Mouse (Mus musculus) lung, embryonic 16.5 days (tissue): ENCODE measurements around the gene Ankrd13d. TPM values are rescaled to one million over a fixed set of nuclear protein-coding genes. Genes with fewer than 3 reads are reported as not detected.

Source experiments
- ATAC-seq: fragments of 200-750 bp; cut with Nextera tagmentation; 2 replicates; pipeline ENCODE4 v1.8.0; 2017; ENCODE audit warnings: low read depth, mild to moderate bottlenecking, moderate library complexity
- H3K27ac ChIP-seq: fragments of 300-500 bp; sonication (generic); 2 replicates; pipeline ENCODE4 v1.5.1; 2014; ENCODE audit warnings: mild to moderate bottlenecking, control low read depth, low read length
- H3K27me3 ChIP-seq: fragments of 300-500 bp; sonication (generic); 2 replicates; pipeline ENCODE4 v1.6.1; 2014; ENCODE audit warnings: low read depth, low read length, mixed read lengths; ENCODE audit not compliant: control insufficient read depth, insufficient read depth
- H3K36me3 ChIP-seq: fragments of 300-500 bp; sonication (generic); 2 replicates; pipeline ENCODE4 v1.6.1; 2014; ENCODE audit warnings: low read length; ENCODE audit not compliant: control insufficient read depth, insufficient read depth
- H3K4me1 ChIP-seq: fragments of 300-500 bp; sonication (generic); replicated peaks from 2 replicates; pipeline ENCODE4 v1.6.1; 2014; ENCODE audit warnings: low read length, mixed read lengths; ENCODE audit not compliant: control insufficient read depth, insufficient read depth
- H3K4me2 ChIP-seq: fragments of 300-500 bp; sonication (generic); 2 replicates; pipeline ENCODE4 v1.6.1; 2014; ENCODE audit warnings: low read depth, low read length, control low read depth
- H3K4me3 ChIP-seq: fragments of 300-500 bp; sonication (generic); 2 replicates; pipeline ENCODE4 v1.5.1; 2014; ENCODE audit warnings: mild to moderate bottlenecking, low read length, control low read depth
- H3K9ac ChIP-seq: fragments of 300-500 bp; sonication (generic); 2 replicates; pipeline ENCODE4 v1.6.1; 2014; ENCODE audit warnings: low read length, control low read depth
- H3K9me3 ChIP-seq: fragments of 300-500 bp; sonication (generic); 2 replicates; pipeline ENCODE4 v1.6.1; 2016; ENCODE audit warnings: low read length; ENCODE audit not compliant: control insufficient read depth
- WGBS: fragments of 180-500 bp; shearing (Covaris S2); extraction: QIAGEN DNeasy Blood & Tissue Kit; methylation state at CpG from one replicate; pipeline ENCODE4 v1.1.7; 2014; 5-methylcytosine and 5-hydroxymethylcytosine counted together
- polyA plus RNA-seq: library from polyadenylated mRNA; unstranded; fragments of >200 nt; fragmentation: Nextera tagmentation; extraction: Ambion mirVana; gene quantifications from 2 replicates; pipeline ENCODE4 v1.2.1, GENCODE M21; 2015

The Ankrd13d gene
- polyA plus RNA-seq, 1 experiment from 2014 or later: 3.5 TPM

- H3K4me1 ChIP-seq: peaks cover 28% of the 10 kb centered on the region
- no peak overlapping the region for H3K4me3 ChIP-seq
- H3K9me3 ChIP-seq: no peaks in the 10 kb centered on the region
- no peak; the same call in 1 of the 2 replicates for ATAC-seq
- 74% methylated on average over 5 of the region's 5 CpGs for WGBS
- H3K36me3 ChIP-seq: no peaks in the 10 kb centered on the region
- no peaks in the 10 kb centered on the region for H3K27me3 ChIP-seq
- no peak overlapping the region for H3K9ac ChIP-seq
- H3K4me2 ChIP-seq: no peak overlapping the region
- H3K27ac ChIP-seq: no peak overlapping the region
Measured at GRCm38 (mm10) chr19:4297851-4298250, 14.9 kb upstream of the Ankrd13d start.

- Histone ChIP-seq H3K4me3 (no peak overlapping the region), H3K4me2 (no peak overlapping the region), H3K27ac (no peak overlapping the region), H3K36me3 (peaks cover 9% of the 10 kb centered on the region), H3K27me3 (no peaks in the 10 kb centered on the region), H3K9me3 (no peaks in the 10 kb centered on the region), H3K9ac (no peak overlapping the region), H3K4me1 (peaks cover 16% of the 10 kb centered on the region)
- 76% methylated on average over 2 of the region's 2 CpGs for WGBS
- no peak for ATAC-seq
Measured at GRCm38 (mm10) chr19:4296611-4297010, 13.7 kb upstream of the Ankrd13d start.

DNA sequence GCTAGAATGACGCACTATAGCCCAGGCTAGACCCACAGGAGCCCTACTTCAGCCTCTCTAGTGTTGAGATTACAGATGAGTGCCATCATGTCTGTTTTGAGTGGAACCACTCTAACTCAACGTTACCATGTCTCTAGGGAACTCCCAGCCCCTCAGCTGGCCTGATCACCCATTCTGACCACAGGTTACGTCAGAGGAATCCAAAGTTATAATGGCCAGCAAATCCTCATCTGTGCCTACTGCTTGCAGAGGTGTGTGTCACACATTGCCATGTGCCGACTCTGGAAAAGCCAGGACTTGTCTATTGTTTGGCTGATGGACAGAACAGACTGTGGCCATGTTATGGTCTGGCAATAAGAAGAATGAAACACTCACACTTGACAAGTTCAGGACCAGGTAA, 12.5 kb upstream of the Ankrd13d start:
- Histone ChIP-seq H3K4me3 (no peak overlapping the region), H3K27me3 (no peaks in the 10 kb centered on the region), H3K36me3 (peaks cover 20% of the 10 kb centered on the region), H3K27ac (no peak overlapping the region), H3K9ac (no peak overlapping the region), H3K9me3 (no peaks in the 10 kb centered on the region), H3K4me2 (no peak overlapping the region), H3K4me1 (peaks cover 4% of the 10 kb centered on the region)
- ATAC-seq: no peak
- WGBS: 80% methylated on average over 4 of the region's 4 CpGs

DNA sequence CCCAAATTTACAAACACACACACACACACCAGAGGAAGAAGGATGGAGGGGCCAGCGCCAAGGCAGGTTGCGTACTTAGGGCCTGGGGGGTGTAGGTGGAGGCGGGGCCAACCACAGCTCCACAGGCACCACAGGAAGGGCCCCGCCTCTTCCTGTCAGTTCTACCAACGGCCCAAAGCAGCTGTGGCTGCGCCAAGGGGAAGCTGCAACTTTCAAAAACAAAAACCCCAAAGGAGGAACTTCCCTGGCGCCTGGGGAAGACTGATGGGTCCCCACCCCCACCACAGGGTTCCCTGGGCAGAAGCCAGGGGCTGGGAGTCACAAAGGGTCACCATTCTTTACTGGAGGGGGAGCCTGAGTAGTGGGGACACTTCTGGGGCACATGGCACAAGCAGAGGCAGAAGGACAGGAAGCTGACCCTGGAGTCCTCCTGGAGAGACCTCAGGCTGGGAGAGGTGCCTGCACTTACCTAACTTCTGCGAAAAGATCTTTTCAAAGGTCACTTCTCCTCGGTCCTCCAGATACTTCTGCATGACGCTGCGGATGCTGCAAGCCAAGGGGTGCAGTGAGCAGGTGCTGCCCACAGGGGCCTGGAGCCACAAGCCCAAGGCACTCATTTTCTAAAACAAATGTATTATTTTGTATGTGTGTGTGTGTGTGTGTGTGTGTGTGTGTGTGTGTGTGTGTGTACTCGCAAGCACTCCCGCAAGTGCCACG, 11.6 kb upstream of the Ankrd13d start:
- Histone ChIP-seq H3K4me1 (no peaks in the 10 kb centered on the region; the same call in 1 of the 2 replicates), H3K9ac (0 out of 2 replicates have a peak overlapping the region, but pooled peaks have one; percentile 6), H3K27ac (peak overlapping the region; percentile 71), H3K4me2 (no peak overlapping the region), H3K4me3 (no peak overlapping the region), H3K27me3 (no peaks in the 10 kb centered on the region), H3K9me3 (no peaks in the 10 kb centered on the region), H3K36me3 (peaks cover 28% of the 10 kb centered on the region)
- ATAC-seq: peak; percentile 77
- 58% methylated on average over 13 of the region's 14 CpGs for WGBS

DNA sequence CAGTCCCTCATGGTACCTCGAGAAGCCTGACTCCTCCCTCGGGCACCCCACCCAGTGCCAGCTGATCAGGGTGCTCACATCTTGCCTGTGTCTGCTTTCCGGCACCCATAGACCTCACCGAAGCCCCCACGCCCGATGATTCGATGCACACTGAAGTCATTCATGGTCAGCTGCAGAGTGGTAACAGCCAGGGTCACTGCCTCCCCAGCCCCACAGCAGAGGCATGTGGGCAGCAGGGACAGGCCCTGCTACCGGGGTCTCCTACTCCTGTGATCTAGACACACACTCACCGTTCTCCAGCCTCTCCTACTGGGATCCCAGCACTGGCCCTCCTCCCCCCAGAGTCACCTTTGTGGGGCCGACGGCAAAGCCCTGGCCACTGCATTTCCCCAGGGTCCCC, 8.2 kb upstream of the Ankrd13d start:
- H3K27ac ChIP-seq: no peak overlapping the region
- no peaks in the 10 kb centered on the region for H3K27me3 ChIP-seq
- H3K9me3 ChIP-seq: no peaks in the 10 kb centered on the region; the same call in 1 of the 2 replicates
- H3K36me3 ChIP-seq: peaks cover 52% of the 10 kb centered on the region
- no peak overlapping the region for H3K9ac ChIP-seq
- no peaks in the 10 kb centered on the region; the same call in 1 of the 2 replicates for H3K4me1 ChIP-seq
- WGBS: 86% methylated on average over 11 of the region's 11 CpGs
- no peak for ATAC-seq
- no peak overlapping the region for H3K4me3 ChIP-seq
- no peak overlapping the region for H3K4me2 ChIP-seq

DNA sequence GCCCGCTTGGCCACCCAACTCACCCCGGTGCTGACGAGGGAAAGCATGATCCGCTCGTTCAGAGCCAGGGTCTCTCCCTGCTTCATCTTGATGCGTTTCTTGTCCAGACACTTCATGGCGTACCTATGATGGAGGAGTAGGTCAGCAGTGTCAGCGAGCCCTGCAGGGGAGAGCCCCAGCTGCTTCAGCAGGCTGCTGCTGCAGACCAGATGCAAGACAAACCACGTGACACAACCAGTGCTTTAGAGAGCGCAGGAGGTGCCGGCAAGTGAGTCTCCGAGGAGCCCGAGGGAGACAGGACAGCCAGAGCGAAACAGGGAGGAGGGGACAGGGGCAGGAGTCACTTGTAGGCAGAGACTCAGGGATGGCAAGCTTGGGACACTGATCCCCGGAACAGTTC, 7.8 kb upstream of the Ankrd13d start:
- WGBS: 67% methylated on average over 15 of the region's 15 CpGs
- no peak overlapping the region for H3K4me2 ChIP-seq
- H3K9ac ChIP-seq: no peak overlapping the region
- H3K27me3 ChIP-seq: no peaks in the 10 kb centered on the region
- H3K9me3 ChIP-seq: no peaks in the 10 kb centered on the region; the same call in 1 of the 2 replicates
- H3K4me3 ChIP-seq: no peak overlapping the region
- no peak for ATAC-seq
- peaks cover 56% of the 10 kb centered on the region for H3K36me3 ChIP-seq
- no peaks in the 10 kb centered on the region; the same call in 1 of the 2 replicates for H3K4me1 ChIP-seq
- no peak overlapping the region for H3K27ac ChIP-seq

- H3K9me3 ChIP-seq: peaks cover 3% of the 10 kb centered on the region
- H3K9ac ChIP-seq: peak overlapping the region; percentile 66
- H3K27me3 ChIP-seq: peaks cover 3% of the 10 kb centered on the region; the same call in 1 of the 2 replicates
- peak overlapping the region; percentile 64 for H3K4me3 ChIP-seq
- H3K36me3 ChIP-seq: peaks cover 25% of the 10 kb centered on the region
- peak overlapping the region; percentile 37; the same call in 1 of the 2 replicates for H3K27ac ChIP-seq
- H3K4me1 ChIP-seq: peaks cover 9% of the 10 kb centered on the region; the same call in 1 of the 2 replicates
- WGBS: 47% methylated on average over 7 of the region's 7 CpGs
- no peak for ATAC-seq
- H3K4me2 ChIP-seq: peak overlapping the region; percentile 85
Measured at GRCm38 (mm10) chr19:4283653-4284052, 716 bp upstream of the Ankrd13d start.

GRCm38 (mm10) chr19:4280425-4280824, 2.5 kb downstream of the Ankrd13d start:
- Histone ChIP-seq H3K9me3 (peaks cover 5% of the 10 kb centered on the region), H3K4me1 (peaks cover 9% of the 10 kb centered on the region; the same call in 1 of the 2 replicates), H3K4me3 (no peak overlapping the region), H3K27ac (no peak overlapping the region), H3K9ac (no peak overlapping the region), H3K4me2 (no peak overlapping the region), H3K36me3 (no peaks in the 10 kb centered on the region), H3K27me3 (peaks cover 3% of the 10 kb centered on the region; the same call in 1 of the 2 replicates)
- no peak for ATAC-seq
- 95% methylated on average over 9 of the region's 9 CpGs for whole genome bisulfite sequencing

DNA sequence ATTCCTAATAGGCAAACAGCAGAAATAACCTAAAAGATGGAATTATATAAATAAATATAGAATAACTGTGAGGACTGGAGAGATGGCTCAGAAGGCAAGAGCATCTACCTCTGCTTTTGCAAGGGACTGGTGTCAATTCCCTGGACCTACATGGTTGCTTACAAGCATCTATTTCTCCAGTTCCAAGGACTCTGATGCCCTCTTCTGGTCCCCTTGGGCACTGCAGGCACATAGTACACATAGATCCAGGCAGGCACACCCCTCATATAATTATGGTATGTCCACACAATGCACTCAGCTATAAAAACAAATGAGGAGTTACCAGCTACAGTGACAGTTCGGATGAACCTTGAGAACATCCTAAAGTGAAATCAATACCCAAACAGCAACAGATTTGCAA, 3.5 kb downstream of the Ankrd13d start:
- Histone ChIP-seq H3K4me2 (no peak overlapping the region), H3K4me3 (no peak overlapping the region)
- 90% methylated on average over 1 of the region's 1 CpGs for WGBS

More for the DNA sequence above, 3.5 kb downstream of the Ankrd13d start:
- Histone ChIP-seq H3K4me1 (peaks cover 9% of the 10 kb centered on the region; the same call in 1 of the 2 replicates), H3K27ac (no peak overlapping the region), H3K36me3 (no peaks in the 10 kb centered on the region), H3K27me3 (peaks cover 3% of the 10 kb centered on the region; the same call in 1 of the 2 replicates), H3K9ac (no peak overlapping the region), H3K9me3 (peaks cover 5% of the 10 kb centered on the region)
- ATAC-seq: no peak
